Mouse (Mus musculus): Measurements from ENCODE around the gene Mfrp. TPM values are rescaled to one million over a fixed set of nuclear protein-coding genes. Genes with fewer than 3 reads are reported as not detected.

Gene Mfrp
- polyA plus RNA-seq, 1 experiment from 2014 or later = 0.08 TPM

DNA sequence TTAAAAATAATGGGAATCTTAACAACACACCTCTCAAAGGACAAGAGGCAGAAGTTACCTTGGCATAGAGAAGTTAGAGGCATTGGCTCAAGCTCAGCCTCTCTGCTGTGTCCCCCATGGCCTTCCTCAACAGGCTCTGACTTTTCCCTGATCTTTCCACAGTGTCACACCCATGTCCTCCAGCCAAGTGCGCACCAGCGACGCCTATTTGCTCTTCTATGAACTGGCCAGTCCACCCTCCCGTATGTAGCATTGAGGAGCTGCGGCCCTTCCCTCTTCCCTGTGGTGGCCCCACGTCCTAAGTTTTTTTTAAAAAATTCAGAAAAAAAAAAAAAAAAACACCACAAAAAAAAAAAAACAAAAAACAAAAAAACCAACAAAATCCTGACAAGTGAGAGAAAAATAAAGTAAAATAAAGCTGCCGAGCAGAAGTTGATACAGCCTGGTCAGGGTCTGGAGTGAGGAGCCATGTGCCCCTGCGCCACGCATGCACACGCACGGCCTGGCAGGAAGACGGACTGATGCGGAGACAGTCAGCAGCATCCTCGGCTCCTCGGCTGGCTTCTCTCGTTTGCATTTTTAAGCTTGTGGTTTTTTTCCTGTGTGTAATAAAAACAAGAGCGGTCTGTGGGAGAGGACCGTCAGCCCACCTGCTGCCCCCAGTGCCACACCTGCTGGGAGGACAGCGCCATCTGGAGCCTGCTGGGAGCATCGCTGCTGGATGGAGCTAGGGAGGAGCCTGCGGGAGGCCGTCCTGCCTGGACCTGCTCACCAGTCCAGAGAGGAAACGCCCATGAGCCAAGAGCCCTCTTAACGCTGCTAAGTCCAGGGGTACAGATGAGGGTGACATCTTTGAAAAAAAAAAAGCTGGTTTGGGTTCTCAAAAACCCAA lies 7.7 kb upstream of the Mfrp start:
- H3K9ac ChIP-seq (ENCODE audit: low read length) = no peak overlapping the region
- H3K36me3 ChIP-seq (ENCODE audit: control insufficient read depth, insufficient read depth, low read length) = no peaks in the 10 kb centered on the region
- H3K27me3 ChIP-seq (ENCODE audit: control insufficient read depth, insufficient read depth, low read length) = no peaks in the 10 kb centered on the region
- H3K9me3 ChIP-seq (replicated peaks; ENCODE audit: control insufficient read depth, low read length) = no peaks in the 10 kb centered on the region
- no peak overlapping the region for H3K4me3 ChIP-seq (replicated peaks; ENCODE audit: low read length)
- no peak overlapping the region for H3K4me2 ChIP-seq (ENCODE audit: low read depth, low read length)
- H3K4me1 ChIP-seq (ENCODE audit: control insufficient read depth, insufficient read depth, low read length) = peaks cover 14% of the 10 kb centered on the region
- ATAC-seq (ENCODE audit: insufficient read depth, low FRiP score) = peak; percentile 79; the same call in 1 of the 2 replicates
- H3K27ac ChIP-seq (ENCODE audit: low read length) = no peak overlapping the region
- 38% methylated on average over 24 of the region's 24 CpGs for WGBS

DNA sequence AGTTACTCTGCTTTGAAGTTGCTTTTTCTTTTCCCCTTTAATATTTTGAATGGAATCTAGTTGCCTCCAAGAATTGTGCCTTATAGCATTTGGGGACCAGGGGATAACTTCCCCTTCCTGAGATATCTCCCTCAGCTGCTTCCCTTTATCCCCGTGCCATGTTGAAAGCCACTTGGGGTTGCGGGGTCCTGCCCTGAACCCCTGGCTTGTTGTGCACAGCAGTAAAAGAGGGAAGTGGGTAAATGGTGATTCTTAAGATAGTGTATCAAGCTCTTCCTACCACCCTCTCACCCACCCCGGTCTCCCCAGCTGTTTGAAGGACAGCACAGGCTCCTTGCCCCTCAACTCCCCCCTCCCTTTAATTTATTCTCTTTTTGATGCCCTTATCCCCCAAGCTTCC lies 6.8 kb upstream of the Mfrp start:
- peaks cover 8% of the 10 kb centered on the region for H3K4me1 ChIP-seq (ENCODE audit: control insufficient read depth, insufficient read depth, low read length)
- H3K4me3 ChIP-seq (replicated peaks; ENCODE audit: low read length) = no peak overlapping the region
- no peak for ATAC-seq (ENCODE audit: insufficient read depth, low FRiP score)
- H3K9ac ChIP-seq (ENCODE audit: low read length) = no peak overlapping the region
- H3K9me3 ChIP-seq (replicated peaks; ENCODE audit: control insufficient read depth, low read length) = no peaks in the 10 kb centered on the region
- no peak overlapping the region for H3K27ac ChIP-seq (ENCODE audit: low read length)
- no peaks in the 10 kb centered on the region for H3K36me3 ChIP-seq (ENCODE audit: control insufficient read depth, insufficient read depth, low read length)
- 84% methylated on average over 3 of the region's 3 CpGs for WGBS
- H3K4me2 ChIP-seq (ENCODE audit: low read depth, low read length) = no peak overlapping the region
- no peaks in the 10 kb centered on the region for H3K27me3 ChIP-seq (ENCODE audit: control insufficient read depth, insufficient read depth, low read length)

DNA sequence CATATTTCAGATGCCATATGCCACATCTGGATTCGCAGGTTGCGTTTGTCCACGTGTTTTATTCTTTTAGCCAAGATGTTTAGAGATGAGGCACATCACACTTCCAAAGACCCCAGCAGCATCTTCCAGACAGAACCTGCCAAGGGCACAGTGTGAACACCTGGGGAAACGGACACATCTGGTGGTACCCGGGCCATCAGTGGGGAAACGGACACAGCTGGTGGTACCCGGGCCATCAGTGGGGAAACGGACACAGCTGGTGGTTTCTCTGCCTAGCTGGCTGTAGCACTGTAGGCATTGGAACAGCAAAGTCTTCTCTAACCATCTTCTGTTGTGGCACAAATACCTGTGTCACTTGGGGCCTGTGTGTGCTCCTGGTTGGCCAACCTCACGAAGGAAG lies 5.7 kb upstream of the Mfrp start:
- no peaks in the 10 kb centered on the region for H3K27me3 ChIP-seq (ENCODE audit: control insufficient read depth, insufficient read depth, low read length)
- 89% methylated on average over 9 of the region's 9 CpGs for WGBS
- no peak overlapping the region for H3K4me2 ChIP-seq (ENCODE audit: low read depth, low read length)
- no peaks in the 10 kb centered on the region for H3K36me3 ChIP-seq (ENCODE audit: control insufficient read depth, insufficient read depth, low read length)
- no peaks in the 10 kb centered on the region for H3K9me3 ChIP-seq (replicated peaks; ENCODE audit: control insufficient read depth, low read length)
- no peak overlapping the region for H3K4me3 ChIP-seq (replicated peaks; ENCODE audit: low read length)
- no peak overlapping the region for H3K27ac ChIP-seq (ENCODE audit: low read length)
- H3K9ac ChIP-seq (ENCODE audit: low read length) = no peak overlapping the region
- peaks cover 8% of the 10 kb centered on the region for H3K4me1 ChIP-seq (ENCODE audit: control insufficient read depth, insufficient read depth, low read length)
- no peak for ATAC-seq (ENCODE audit: insufficient read depth, low FRiP score)

DNA sequence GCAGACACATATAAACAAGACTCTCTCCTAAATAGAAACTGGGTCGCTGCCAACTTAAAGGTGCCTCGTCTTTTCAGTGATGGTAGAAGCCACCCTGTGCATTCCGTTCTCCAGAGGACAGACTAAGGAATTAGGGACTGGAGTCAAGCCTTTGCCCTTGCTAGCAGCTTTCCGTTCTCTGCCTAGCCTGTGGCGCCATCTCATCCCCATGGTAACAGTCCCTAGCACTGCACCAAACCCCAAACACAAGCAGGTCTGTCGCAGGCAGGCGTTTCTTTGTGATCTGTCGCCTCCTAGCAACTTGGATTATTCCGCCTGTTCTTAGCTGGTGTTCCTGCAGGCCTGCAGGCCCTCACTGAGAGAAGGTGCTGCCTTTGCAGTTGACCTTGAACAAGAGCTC lies 5.0 kb upstream of the Mfrp start:
- Histone ChIP-seq H3K4me2 (ENCODE audit: low read depth, low read length) (no peak overlapping the region), H3K4me1 (ENCODE audit: control insufficient read depth, insufficient read depth, low read length) (peaks cover 8% of the 10 kb centered on the region), H3K27me3 (ENCODE audit: control insufficient read depth, insufficient read depth, low read length) (no peaks in the 10 kb centered on the region), H3K4me3 (replicated peaks; ENCODE audit: low read length) (no peak overlapping the region), H3K36me3 (ENCODE audit: control insufficient read depth, insufficient read depth, low read length) (no peaks in the 10 kb centered on the region), H3K27ac (ENCODE audit: low read length) (no peak overlapping the region), H3K9me3 (replicated peaks; ENCODE audit: control insufficient read depth, low read length) (no peaks in the 10 kb centered on the region), H3K9ac (ENCODE audit: low read length) (no peak overlapping the region)
- ATAC-seq (ENCODE audit: insufficient read depth, low FRiP score) = no peak
- 40% methylated on average over 9 of the region's 9 CpGs for WGBS

DNA sequence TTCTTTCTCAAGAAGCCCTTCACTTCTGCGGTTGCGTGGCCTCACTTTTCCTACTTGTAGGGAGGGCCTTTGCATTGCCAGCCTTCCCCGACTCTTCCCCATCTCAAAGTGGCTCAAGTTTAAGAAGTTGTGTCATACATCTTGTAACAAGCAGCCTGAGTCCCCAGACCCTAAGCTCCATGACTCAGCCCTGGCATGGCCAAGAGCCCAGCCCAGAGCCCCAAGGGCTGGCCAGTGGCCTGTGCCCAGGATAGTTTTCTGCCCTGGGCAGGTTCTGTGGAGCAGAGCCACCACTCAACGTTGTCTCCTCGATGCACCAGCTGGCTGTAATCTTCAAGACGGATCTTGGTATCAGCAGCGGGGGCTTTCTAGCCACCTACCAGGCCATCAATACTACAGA lies 3.4 kb downstream of the Mfrp start:
- no peak overlapping the region for H3K4me2 ChIP-seq (ENCODE audit: low read depth, low read length)
- H3K27me3 ChIP-seq (ENCODE audit: control insufficient read depth, insufficient read depth, low read length) = no peaks in the 10 kb centered on the region
- ATAC-seq (ENCODE audit: insufficient read depth, low FRiP score) = no peak
- H3K9ac ChIP-seq (ENCODE audit: low read length) = no peak overlapping the region
- H3K4me1 ChIP-seq (ENCODE audit: control insufficient read depth, insufficient read depth, low read length) = peaks cover 31% of the 10 kb centered on the region
- peaks cover 5% of the 10 kb centered on the region; the same call in 1 of the 2 replicates for H3K36me3 ChIP-seq (ENCODE audit: control insufficient read depth, insufficient read depth, low read length)
- no peak overlapping the region for H3K27ac ChIP-seq (ENCODE audit: low read length)
- no peak overlapping the region for H3K4me3 ChIP-seq (replicated peaks; ENCODE audit: low read length)
- 86% methylated on average over 7 of the region's 7 CpGs for WGBS
- no peaks in the 10 kb centered on the region for H3K9me3 ChIP-seq (replicated peaks; ENCODE audit: control insufficient read depth, low read length)

DNA sequence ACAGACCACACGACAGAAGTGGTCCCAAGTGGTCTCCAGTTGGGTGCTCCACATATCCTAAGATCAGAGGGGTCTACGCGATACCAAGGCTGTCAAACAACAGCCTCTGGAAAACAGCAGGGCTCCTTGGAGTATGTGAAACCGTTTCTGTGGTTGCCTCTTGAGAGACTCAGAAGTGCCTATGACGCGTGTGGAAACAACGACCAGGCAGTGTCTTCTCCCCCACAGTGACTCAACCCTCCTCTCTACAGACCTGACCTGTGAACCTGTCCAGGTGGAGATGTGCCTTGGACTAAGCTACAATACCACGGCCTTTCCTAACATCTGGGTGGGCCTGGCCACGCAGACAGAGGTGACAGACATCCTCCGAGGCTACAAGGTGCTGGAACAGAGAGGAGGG lies 4.3 kb downstream of the Mfrp start:
- H3K4me1 ChIP-seq (ENCODE audit: control insufficient read depth, insufficient read depth, low read length) = peaks cover 39% of the 10 kb centered on the region
- no peaks in the 10 kb centered on the region for H3K9me3 ChIP-seq (replicated peaks; ENCODE audit: control insufficient read depth, low read length)
- H3K4me2 ChIP-seq (ENCODE audit: low read depth, low read length) = no peak overlapping the region
- H3K9ac ChIP-seq (ENCODE audit: low read length) = no peak overlapping the region
- H3K36me3 ChIP-seq (ENCODE audit: control insufficient read depth, insufficient read depth, low read length) = peaks cover 5% of the 10 kb centered on the region; the same call in 1 of the 2 replicates
- H3K27me3 ChIP-seq (ENCODE audit: control insufficient read depth, insufficient read depth, low read length) = no peaks in the 10 kb centered on the region
- no peak overlapping the region for H3K27ac ChIP-seq (ENCODE audit: low read length)
- H3K4me3 ChIP-seq (replicated peaks; ENCODE audit: low read length) = no peak overlapping the region
- 85% methylated on average over 10 of the region's 10 CpGs for WGBS
- ATAC-seq (ENCODE audit: insufficient read depth, low FRiP score) = no peak

DNA sequence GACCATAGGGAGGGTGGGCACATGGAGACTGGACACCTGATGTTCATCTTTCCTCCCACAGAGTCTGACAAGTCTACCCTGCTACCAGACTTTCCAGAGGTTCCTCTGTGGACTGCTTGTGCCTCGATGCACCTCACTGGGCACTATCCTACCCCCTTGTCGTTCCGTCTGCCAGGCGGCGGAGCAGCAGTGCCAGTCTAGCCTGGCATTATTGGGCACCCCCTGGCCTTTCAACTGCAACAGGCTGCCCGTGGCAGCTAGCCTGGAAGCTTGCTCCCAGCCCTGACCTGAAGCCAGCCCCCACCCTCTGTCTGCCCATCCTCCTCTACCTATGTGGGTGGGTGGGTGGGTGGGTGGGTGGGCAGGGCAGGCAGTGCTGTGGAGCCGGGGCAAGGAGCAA lies 4.7 kb downstream of the Mfrp start:
- no peak for ATAC-seq (ENCODE audit: insufficient read depth, low FRiP score)
- no peak overlapping the region for H3K9ac ChIP-seq (ENCODE audit: low read length)
- WGBS = 92% methylated on average over 7 of the region's 7 CpGs

DNA sequence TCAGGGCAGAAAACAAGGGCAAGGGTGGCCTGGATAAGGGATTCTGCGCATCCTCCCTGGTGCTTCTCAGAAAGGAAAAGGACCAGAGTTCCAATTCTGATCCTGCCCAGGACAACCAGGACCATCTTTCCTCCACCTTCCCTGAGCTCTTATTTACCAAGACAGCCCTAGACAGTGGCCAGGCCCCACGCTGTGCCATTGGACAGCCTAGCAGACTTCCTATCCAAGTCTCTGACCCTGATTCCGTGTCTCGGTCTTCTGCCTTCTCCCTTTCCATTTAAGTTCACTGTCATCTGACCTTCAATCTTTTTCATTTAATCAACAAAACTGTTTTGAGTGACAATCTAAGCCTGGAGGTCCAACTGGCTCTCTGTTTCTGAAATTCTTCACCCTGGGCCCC lies 5.1 kb downstream of the Mfrp start:
- Histone ChIP-seq H3K4me2 (ENCODE audit: low read depth, low read length) (no peak overlapping the region), H3K4me3 (replicated peaks; ENCODE audit: low read length) (no peak overlapping the region)

More for the DNA sequence above, 4.7 kb downstream of the Mfrp start:
- Histone ChIP-seq H3K27me3 (ENCODE audit: control insufficient read depth, insufficient read depth, low read length) (no peaks in the 10 kb centered on the region), H3K4me1 (ENCODE audit: control insufficient read depth, insufficient read depth, low read length) (peaks cover 39% of the 10 kb centered on the region), H3K9me3 (replicated peaks; ENCODE audit: control insufficient read depth, low read length) (no peaks in the 10 kb centered on the region), H3K4me3 (replicated peaks; ENCODE audit: low read length) (no peak overlapping the region), H3K36me3 (ENCODE audit: control insufficient read depth, insufficient read depth, low read length) (peaks cover 5% of the 10 kb centered on the region; the same call in 1 of the 2 replicates), H3K27ac (ENCODE audit: low read length) (no peak overlapping the region), H3K4me2 (ENCODE audit: low read depth, low read length) (no peak overlapping the region)

DNA sequence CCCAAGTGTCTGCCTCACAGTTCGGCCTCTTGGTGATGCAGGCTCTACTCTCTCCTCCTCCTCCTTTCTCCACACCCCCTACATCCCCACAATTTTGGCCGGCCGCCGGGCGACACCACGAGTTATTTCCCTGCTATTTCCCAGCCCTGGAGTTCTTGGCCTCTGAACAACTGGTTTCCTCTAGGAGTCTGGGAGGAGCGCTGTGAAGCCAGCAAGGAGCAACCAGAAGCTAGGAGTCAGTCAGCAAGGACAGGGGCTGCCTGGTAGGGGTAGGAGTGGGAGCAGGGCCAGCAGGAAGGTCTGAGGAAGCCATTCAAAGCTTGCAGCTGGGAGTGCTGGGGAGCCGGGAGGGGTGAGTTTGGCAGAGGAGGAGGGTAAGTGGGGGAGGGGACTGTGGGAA lies 5.6 kb downstream of the Mfrp start, which contains the start of gene C1qtnf5:
Gene C1qtnf5 (plus strand): TSS at position 136 of the 400 bp plus-strand sequence.
- Histone ChIP-seq H3K4me3 (replicated peaks; ENCODE audit: low read length) (peak within 1 kb of the TSS; percentile 15; the same call in 1 of the 2 replicates), H3K27ac (ENCODE audit: low read length) (peak within 1 kb of the TSS; percentile 54), H3K9ac (ENCODE audit: low read length) (peak within 1 kb of the TSS; percentile 45), H3K4me1 (ENCODE audit: control insufficient read depth, insufficient read depth, low read length) (peaks cover 39% of the 10 kb centered on the region), H3K4me2 (ENCODE audit: low read depth, low read length) (peak within 1 kb of the TSS; percentile 31), H3K27me3 (ENCODE audit: control insufficient read depth, insufficient read depth, low read length) (no peaks in the 10 kb centered on the region), H3K9me3 (replicated peaks; ENCODE audit: control insufficient read depth, low read length) (no peaks in the 10 kb centered on the region), H3K36me3 (ENCODE audit: control insufficient read depth, insufficient read depth, low read length) (peaks cover 5% of the 10 kb centered on the region; the same call in 1 of the 2 replicates)
- ATAC-seq (ENCODE audit: insufficient read depth, low FRiP score) = peak; percentile 71
- WGBS = 26% methylated on average over 8 of the region's 8 CpGs

More for the DNA sequence above, 5.1 kb downstream of the Mfrp start:
- no peak overlapping the region for H3K9ac ChIP-seq (ENCODE audit: low read length)
- peaks cover 39% of the 10 kb centered on the region for H3K4me1 ChIP-seq (ENCODE audit: control insufficient read depth, insufficient read depth, low read length)
- H3K36me3 ChIP-seq (ENCODE audit: control insufficient read depth, insufficient read depth, low read length) = peaks cover 5% of the 10 kb centered on the region; the same call in 1 of the 2 replicates
- 65% methylated on average over 4 of the region's 4 CpGs for WGBS
- ATAC-seq (ENCODE audit: insufficient read depth, low FRiP score) = no peak
- no peaks in the 10 kb centered on the region for H3K9me3 ChIP-seq (replicated peaks; ENCODE audit: control insufficient read depth, low read length)
- H3K27me3 ChIP-seq (ENCODE audit: control insufficient read depth, insufficient read depth, low read length) = no peaks in the 10 kb centered on the region
- peak overlapping the region; percentile 4; the same call in 1 of the 2 replicates for H3K27ac ChIP-seq (ENCODE audit: low read length)
